ENCODE assay signal across 21 mouse cellular contexts in the genomic region with DNA sequence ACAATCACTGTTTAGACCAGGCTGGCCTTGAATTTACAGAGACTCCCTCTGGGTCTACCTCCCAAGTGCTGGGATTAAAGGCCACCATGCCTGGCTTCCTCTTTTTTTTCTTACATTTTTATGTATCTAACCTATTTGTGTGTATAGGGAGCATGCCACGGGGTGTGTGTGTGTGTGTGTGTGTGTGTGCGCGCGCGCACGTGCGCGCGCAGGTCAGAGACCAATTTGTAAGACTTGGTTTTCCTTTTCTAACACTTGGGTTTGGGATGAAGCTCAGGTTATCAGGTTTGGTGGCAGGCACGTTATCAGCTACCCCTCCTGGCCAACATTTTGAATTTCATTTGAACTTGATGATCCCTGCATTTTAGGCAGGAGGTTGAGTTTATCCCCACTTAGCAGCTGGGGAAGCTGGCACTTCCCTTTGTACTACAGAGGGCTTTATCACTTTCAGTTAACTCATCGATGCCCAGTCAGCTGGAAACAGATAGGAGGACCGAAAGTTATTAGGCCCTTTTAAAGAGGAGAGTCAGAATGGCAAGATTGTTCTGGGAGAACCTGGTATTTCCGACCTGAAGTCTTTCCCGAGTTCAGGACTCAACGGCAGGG. TPM values are rescaled to one million over a fixed set of nuclear protein-coding genes. Genes with fewer than 3 reads are reported as not detected.
"Had no signal": no experiment of that assay in that cellular context is flagged by ENCODE, and none has a peak within 500 bp of the region (broad histone marks: within the 10 kb centered on the region; RNA-seq: fewer than 3 reads in every experiment).

No protein-coding gene starts in this region.

- H3K9ac ChIP-seq: liver, embryonic 12.5 days; liver, embryonic 14.5 days; lung, embryonic 14.5 days; neural tube, embryonic 13.5 days; neural tube, embryonic 15.5 days had no signal

- H3K4me3 ChIP-seq: liver, embryonic 12.5 days; midbrain, embryonic 10.5 days; myocyte; neural tube, embryonic 13.5 days; neural tube, embryonic 15.5 days had no signal

- H3K27me3 ChIP-seq: neural tube, embryonic 13.5 days; neural tube, embryonic 15.5 days had no signal

- H3K36me3 ChIP-seq: liver, embryonic 12.5 days; midbrain, embryonic 10.5 days had no signal

- H3K9me3 ChIP-seq: midbrain, embryonic 10.5 days; neural tube, embryonic 13.5 days; neural tube, embryonic 15.5 days had no signal

- ATAC-seq: liver, embryonic 12.5 days; midbrain, embryonic 16.5 days had no signal

- H3K4me2 ChIP-seq: liver, embryonic 12.5 days; lung, embryonic 14.5 days; neural tube, embryonic 13.5 days; neural tube, embryonic 15.5 days had no signal

- DNase-seq: lung, adult 18-20 months; lung, embryonic 14.5 days; lung, postnatal 10 days; lung, postnatal 4 days; midbrain, embryonic 14.5 days; right cerebral cortex, adult 18-20 months; right cerebral cortex, postnatal 25 days; right cerebral cortex, postnatal 4 days; spleen, adult 18-20 months; thymus, adult 18-20 months; thymus, postnatal 14 days; thymus, postnatal 36 days had no signal

- H3K27ac ChIP-seq: liver, embryonic 12.5 days; liver, embryonic 14.5 days; midbrain, embryonic 10.5 days; neural tube, embryonic 13.5 days; neural tube, embryonic 15.5 days had no signal

RNA-seq across cellular contexts. Expression of a gene that starts 48.9 kb away (rescaled TPM):
- total RNA-seq: megakaryocyte, adult 5-6 weeks; megakaryocyte-erythroid progenitor cell, adult 5-6 weeks had no signal
